Comparison of ENCODE assay signal across 8 mouse cellular contexts in the genomic region with DNA sequence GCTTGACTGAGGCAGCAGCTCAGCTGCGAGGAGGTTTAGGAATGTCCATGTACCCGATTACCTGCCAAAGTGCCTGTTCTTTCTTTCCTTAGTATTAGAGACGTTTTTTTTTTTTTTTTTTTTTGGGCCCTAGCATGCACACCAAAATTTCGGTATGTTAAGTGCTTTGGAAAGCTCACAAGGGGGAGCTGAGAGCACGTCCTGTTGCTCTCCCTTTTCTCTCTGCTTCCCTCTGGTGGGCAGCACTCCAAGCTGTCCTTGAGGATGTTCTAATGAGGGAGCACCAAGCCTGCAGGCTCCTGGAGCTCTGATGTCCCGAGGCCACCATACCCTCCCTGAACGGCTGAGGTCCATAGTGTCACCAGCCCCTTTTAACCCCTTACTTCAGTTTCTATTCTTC. TPM values are rescaled to one million over a fixed set of nuclear protein-coding genes. Genes with fewer than 3 reads are reported as not detected.
DNase-seq lines count a peak whose midpoint lies in the region; ATAC-seq and TF ChIP-seq lines count a peak whose summit lies in the region.

No protein-coding gene starts in this region.

- peak; percentile 60 for DNase-seq in CD4-positive helper T cell, adult 2 months (ENCODE audit: low read depth, low spot score)
- peak; percentile 82 for DNase-seq in R1 (ENCODE audit: low read depth, low spot score)
- peak; percentile 88 to 91 for DNase-seq in kidney, postnatal 4 days
- peak; percentile 91 for DNase-seq in lung, postnatal 0 days (ENCODE audit: low spot score)
- peak; percentile 50 for DNase-seq in right cerebral cortex, postnatal 25 days
- DNase-seq in c-Kit-positive CD71-positive TER-119-positive erythroid progenitor cells, embryonic 14.5 days (ENCODE audit: low spot score) = no peak

- H3K9ac ChIP-seq in heart, embryonic 14.5 days (ENCODE audit: low read length) = no peak overlapping the region
- no peak overlapping the region for H3K9ac ChIP-seq in lung, postnatal 0 days (replicated peaks; ENCODE audit: low read depth)

- H3K27me3 ChIP-seq in heart, embryonic 14.5 days (ENCODE audit: control insufficient read depth, insufficient read depth, low read length) = no peaks in the 10 kb centered on the region
- no peaks in the 10 kb centered on the region for H3K27me3 ChIP-seq in lung, postnatal 0 days (replicated peaks; ENCODE audit: insufficient read depth, low read length)

- H3K9me3 ChIP-seq in heart, embryonic 14.5 days (ENCODE audit: control insufficient read depth, low read length) = no peaks in the 10 kb centered on the region
- no peaks in the 10 kb centered on the region for H3K9me3 ChIP-seq in lung, postnatal 0 days (ENCODE audit: low read length)

- peak; percentile 24; the same call in 1 of the 2 replicates for ATAC-seq in heart, embryonic 14.5 days (ENCODE audit: insufficient number of reproducible peaks, insufficient read depth, low FRiP score, low read depth)
- peak; percentile 71 for ATAC-seq in lung, postnatal 0 days

- no peak overlapping the region for H3K4me3 ChIP-seq in cortical plate, adult 2 months (ENCODE audit: insufficient read depth, low read length)
- no peak overlapping the region for H3K4me3 ChIP-seq in heart, embryonic 14.5 days (ENCODE audit: control insufficient read depth in 1 of 2, insufficient read depth in 1 of 2, low read depth in 1 of 2, low read length in 2 of 2)
- H3K4me3 ChIP-seq in lung, postnatal 0 days (ENCODE audit: low read depth, low read length) = no peak overlapping the region

- no peaks in the 10 kb centered on the region; the same call in 1 of the 2 replicates for H3K4me1 ChIP-seq in cortical plate, adult 2 months (ENCODE audit: control insufficient read depth, insufficient read depth, low read length)
- peaks cover 14 to 33% of the 10 kb centered on the region in 2 experiments for H3K4me1 ChIP-seq in heart, embryonic 14.5 days (ENCODE audit: control insufficient read depth in 2 of 2, insufficient read depth in 2 of 2, low read length in 2 of 2)
- H3K4me1 ChIP-seq in lung, postnatal 0 days (ENCODE audit: insufficient read depth, low read depth, low read length) = no peaks in the 10 kb centered on the region

- TF ChIP-seq CTCF in cortical plate, adult 2 months (IDR thresholded peaks at IDR 0.05; ENCODE audit: extremely low read depth, insufficient read depth, low read length) = peak; percentile 97
- TF ChIP-seq CTCF in lung, postnatal 0 days (IDR thresholded peaks at IDR 0.05) = peak; percentile 96

- 18% methylated on average over 7 of the region's 7 CpGs for WGBS in heart, embryonic 14.5 days
- WGBS in lung, postnatal 0 days = 17% methylated on average over 7 of the region's 7 CpGs

- no peak overlapping the region for H3K27ac ChIP-seq in cortical plate, adult 2 months (ENCODE audit: insufficient read depth, low read length)
- H3K27ac ChIP-seq in heart, embryonic 14.5 days (replicated peaks in 1 of 2; ENCODE audit: control insufficient read depth in 1 of 2, insufficient read depth in 1 of 2, low read depth in 2 of 2, low read length in 2 of 2) = no peak overlapping the region
- H3K27ac ChIP-seq in lung, postnatal 0 days (ENCODE audit: low read length) = no peak overlapping the region

- TF ChIP-seq EP300 in lung, postnatal 0 days (IDR thresholded peaks at IDR 0.05) = no peak

- H3K4me2 ChIP-seq in heart, embryonic 14.5 days (ENCODE audit: low read length) = no peak overlapping the region
- no peak overlapping the region for H3K4me2 ChIP-seq in lung, postnatal 0 days (replicated peaks; ENCODE audit: low read depth, low read length)

- H3K36me3 ChIP-seq in heart, embryonic 14.5 days (ENCODE audit: control insufficient read depth, insufficient read depth, low read length) = peaks cover 88% of the 10 kb centered on the region
- peaks cover 79% of the 10 kb centered on the region for H3K36me3 ChIP-seq in lung, postnatal 0 days (ENCODE audit: insufficient read depth, low read length)

- TF ChIP-seq POLR2A in cortical plate, adult 2 months (IDR thresholded peaks at IDR 0.05; ENCODE audit: extremely low read depth, insufficient read depth, low read length) = no peak

RNA-seq across cellular contexts. Expression of a gene that starts 52.3 kb away (rescaled TPM):
- 10.4 and 10.8 TPM in 2 replicates for polyA plus RNA-seq in cortical plate, adult 2 months (2012; rRNA removed)
- polyA plus RNA-seq in heart, embryonic 14.5 days (2014; fragmentation: Nextera tagmentation; extraction: Ambion mirVana) = 16.2 and 18.5 TPM in 2 replicates
- polyA plus RNA-seq in lung, postnatal 0 days (2015; fragmentation: Nextera tagmentation; extraction: Ambion mirVana) = 19.7 and 20.1 TPM in 2 replicates
